Mouse (Mus musculus): Measurements from ENCODE around the gene Acvr2b. TPM values are rescaled to one million over a fixed set of nuclear protein-coding genes. Genes with fewer than 3 reads are reported as not detected.

The Acvr2b gene
- polyA plus RNA-seq, 1 experiment from 2014 or later = 66.2 TPM

- H3K4me1 ChIP-seq (replicated peaks) = peaks cover 43% of the 10 kb centered on the region
- no peak overlapping the region for H3K27ac ChIP-seq
- H3K4me3 ChIP-seq (replicated peaks) = no peak overlapping the region
- 93% methylated on average over 5 of the region's 5 CpGs for WGBS
- H3K9ac ChIP-seq (replicated peaks) = no peak overlapping the region
- no peak for ATAC-seq
- H3K36me3 ChIP-seq = peaks cover 31% of the 10 kb centered on the region
- H3K9me3 ChIP-seq = no peaks in the 10 kb centered on the region
- no peak overlapping the region for H3K4me2 ChIP-seq (replicated peaks)
- H3K27me3 ChIP-seq = no peaks in the 10 kb centered on the region
Measured at GRCm38 (mm10) chr9:119409864-119410263, 7.9 kb downstream of the Acvr2b start.

DNA sequence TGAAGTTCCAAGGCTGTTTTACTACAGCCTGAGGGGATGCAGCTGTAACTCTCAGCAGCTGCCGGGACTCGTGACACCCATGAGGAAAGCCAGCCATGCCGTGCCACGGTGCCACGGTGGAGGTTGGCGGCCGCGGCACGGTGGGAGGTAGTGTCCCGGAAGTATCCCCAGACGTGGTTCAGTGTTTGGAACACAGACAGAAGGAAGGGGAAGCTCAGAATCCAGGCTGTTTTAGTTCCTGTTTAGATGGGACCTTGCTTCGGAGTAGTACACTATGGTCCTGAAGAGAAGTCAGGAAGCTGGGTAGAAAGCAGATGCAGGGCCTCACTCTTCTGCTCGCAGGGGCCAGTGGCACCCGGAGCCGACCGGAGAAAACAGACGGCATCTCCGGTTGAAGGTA, 16.1 kb downstream of the Acvr2b start:
- WGBS = 91% methylated on average over 18 of the region's 18 CpGs
- Histone ChIP-seq H3K4me1 (replicated peaks) (peaks cover 52% of the 10 kb centered on the region), H3K4me3 (replicated peaks) (no peak overlapping the region), H3K27ac (peak overlapping the region; percentile 30; the same call in 1 of the 2 replicates), H3K27me3 (no peaks in the 10 kb centered on the region), H3K36me3 (0 out of 2 replicates have a peak, but pooled peaks cover 2% of the 10 kb centered on the region), H3K4me2 (replicated peaks) (no peak overlapping the region), H3K9me3 (no peaks in the 10 kb centered on the region), H3K9ac (replicated peaks) (no peak overlapping the region; the same call in 1 of the 2 replicates)
- ATAC-seq = no peak

- Histone ChIP-seq H3K36me3 (0 out of 2 replicates have a peak, but pooled peaks cover 5% of the 10 kb centered on the region), H3K27ac (0 out of 2 replicates have a peak overlapping the region, but pooled peaks have one; percentile 14), H3K4me1 (replicated peaks) (peaks cover 63% of the 10 kb centered on the region)
Measured at GRCm38 (mm10) chr9:119419852-119420438, 18.0 kb downstream of the Acvr2b start.

GRCm38 (mm10) chr9:119425217-119425975, 23.5 kb downstream of the Acvr2b start:
- H3K4me2 ChIP-seq (replicated peaks) = no peak overlapping the region
- H3K36me3 ChIP-seq = peaks cover 36% of the 10 kb centered on the region
- no peak overlapping the region for H3K27ac ChIP-seq
- peaks cover 47% of the 10 kb centered on the region for H3K4me1 ChIP-seq (replicated peaks)
- H3K9ac ChIP-seq (replicated peaks) = no peak overlapping the region
- no peaks in the 10 kb centered on the region for H3K9me3 ChIP-seq
- peak; percentile 22; the same call in 1 of the 2 replicates for ATAC-seq
- H3K27me3 ChIP-seq = no peaks in the 10 kb centered on the region
- H3K4me3 ChIP-seq (replicated peaks) = no peak overlapping the region
- 70% methylated on average over 7 of the region's 7 CpGs for WGBS

More at GRCm38 (mm10) chr9:119419852-119420438, 18.0 kb downstream of the Acvr2b start:
- Histone ChIP-seq H3K9me3 (no peaks in the 10 kb centered on the region), H3K4me3 (replicated peaks) (no peak overlapping the region), H3K27me3 (no peaks in the 10 kb centered on the region), H3K4me2 (replicated peaks) (no peak overlapping the region), H3K9ac (replicated peaks) (no peak overlapping the region)
- ATAC-seq = no peak
- WGBS = 80% methylated on average over 12 of the region's 12 CpGs

DNA sequence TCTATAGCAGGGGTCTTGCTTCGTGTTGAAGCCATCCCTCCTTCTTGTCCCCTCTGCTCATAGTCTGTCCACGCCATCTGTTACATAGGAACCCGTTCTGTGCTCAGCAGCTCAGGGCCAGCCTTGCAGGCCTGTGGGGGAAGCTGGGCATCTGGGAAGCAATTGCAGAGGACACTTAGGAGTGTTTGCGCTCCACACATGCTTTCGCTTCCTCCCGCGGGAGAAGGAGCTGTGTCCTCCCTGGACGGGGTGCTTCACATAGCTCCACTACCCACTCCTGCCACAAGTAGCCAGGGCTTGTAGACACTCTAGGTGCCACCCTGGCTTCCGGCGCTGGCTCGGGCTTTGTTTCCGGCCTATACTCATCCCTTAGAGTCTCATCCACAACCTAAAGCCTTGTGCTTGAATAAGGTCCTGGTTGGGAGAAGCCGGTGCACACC, 24.1 kb downstream of the Acvr2b start:
- ATAC-seq = no peak
- no peak overlapping the region for H3K4me3 ChIP-seq (replicated peaks)
- H3K9me3 ChIP-seq = no peaks in the 10 kb centered on the region
- H3K4me2 ChIP-seq (replicated peaks) = no peak overlapping the region
- H3K27me3 ChIP-seq = no peaks in the 10 kb centered on the region
- no peak overlapping the region for H3K27ac ChIP-seq
- WGBS = 90% methylated on average over 13 of the region's 13 CpGs
- no peak overlapping the region for H3K9ac ChIP-seq (replicated peaks)
- peaks cover 39% of the 10 kb centered on the region for H3K36me3 ChIP-seq
- peaks cover 41% of the 10 kb centered on the region for H3K4me1 ChIP-seq (replicated peaks)

GRCm38 (mm10) chr9:119426483-119426882, 24.6 kb downstream of the Acvr2b start:
- H3K4me3 ChIP-seq (replicated peaks) = no peak overlapping the region
- ATAC-seq = no peak
- peaks cover 40% of the 10 kb centered on the region for H3K4me1 ChIP-seq (replicated peaks)
- no peak overlapping the region for H3K9ac ChIP-seq (replicated peaks)
- no peaks in the 10 kb centered on the region for H3K9me3 ChIP-seq
- no peak overlapping the region for H3K4me2 ChIP-seq (replicated peaks)
- WGBS = 83% methylated on average over 7 of the region's 7 CpGs
- no peaks in the 10 kb centered on the region for H3K27me3 ChIP-seq
- no peak overlapping the region for H3K27ac ChIP-seq
- peaks cover 44% of the 10 kb centered on the region for H3K36me3 ChIP-seq

- no peak overlapping the region for H3K4me3 ChIP-seq (replicated peaks)
- H3K4me2 ChIP-seq (replicated peaks) = no peak overlapping the region
- ATAC-seq = peak; percentile 66
- no peak overlapping the region for H3K9ac ChIP-seq (replicated peaks)
- peaks cover 73% of the 10 kb centered on the region for H3K36me3 ChIP-seq
- WGBS = 56% methylated on average over 7 of the region's 7 CpGs
- no peaks in the 10 kb centered on the region for H3K9me3 ChIP-seq
- H3K4me1 ChIP-seq (replicated peaks) = peaks cover 17% of the 10 kb centered on the region
- no peak overlapping the region for H3K27ac ChIP-seq
- H3K27me3 ChIP-seq = no peaks in the 10 kb centered on the region
Measured at GRCm38 (mm10) chr9:119430311-119430710, 28.4 kb downstream of the Acvr2b start.

DNA sequence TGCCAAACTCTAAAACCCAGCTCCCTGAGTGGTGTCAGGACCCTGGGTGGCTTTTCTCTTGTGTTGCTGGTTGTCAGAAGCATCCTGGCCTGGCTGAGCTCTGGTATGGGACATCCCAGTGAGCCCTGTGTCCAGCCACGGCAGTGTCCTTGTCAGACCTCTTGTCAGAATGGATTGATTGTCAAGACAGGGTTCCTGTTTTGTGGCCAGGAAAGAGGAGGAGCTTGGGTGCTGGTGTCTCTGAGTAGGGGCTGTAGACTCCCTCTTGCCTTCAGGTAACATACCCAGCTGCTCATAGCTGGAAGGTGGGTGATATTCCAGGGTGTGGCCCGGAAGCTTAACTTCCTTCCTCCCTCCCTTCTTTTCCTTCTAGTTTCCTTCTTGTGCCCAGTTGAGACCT, 33.9 kb downstream of the Acvr2b start:
- Histone ChIP-seq H3K4me3 (replicated peaks) (no peak overlapping the region), H3K9ac (replicated peaks) (no peak overlapping the region), H3K27me3 (no peaks in the 10 kb centered on the region), H3K27ac (no peak overlapping the region), H3K9me3 (no peaks in the 10 kb centered on the region), H3K4me2 (replicated peaks) (no peak overlapping the region), H3K36me3 (peaks cover 84% of the 10 kb centered on the region), H3K4me1 (replicated peaks) (no peaks in the 10 kb centered on the region)
- no peak for ATAC-seq
- WGBS = 92% methylated on average over 2 of the region's 2 CpGs

DNA sequence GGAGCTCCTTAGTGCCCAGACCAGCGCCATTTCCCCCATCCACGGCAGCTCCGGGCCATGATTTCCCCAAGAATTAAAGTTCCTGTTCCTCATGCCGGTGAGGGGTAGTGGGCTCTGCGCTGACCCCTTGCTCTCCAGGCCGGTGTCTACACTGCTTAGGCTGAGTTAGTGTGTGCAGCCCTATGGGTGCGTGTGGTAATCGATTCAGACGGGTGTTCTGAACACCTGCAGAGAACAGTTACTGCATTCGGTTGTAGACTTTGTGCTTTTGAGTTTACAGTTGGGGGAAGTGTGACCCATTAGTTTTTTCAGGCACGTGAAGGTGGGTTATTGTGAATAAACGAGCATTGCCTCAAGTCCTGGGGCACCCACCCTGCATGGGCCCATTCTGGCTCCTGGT, 36.1 kb downstream of the Acvr2b start:
- Histone ChIP-seq H3K4me3 (replicated peaks) (no peak overlapping the region), H3K27ac (no peak overlapping the region), H3K36me3 (peaks cover 70% of the 10 kb centered on the region), H3K9me3 (no peaks in the 10 kb centered on the region), H3K27me3 (no peaks in the 10 kb centered on the region), H3K4me1 (replicated peaks) (no peaks in the 10 kb centered on the region), H3K4me2 (replicated peaks) (no peak overlapping the region), H3K9ac (replicated peaks) (no peak overlapping the region)
- ATAC-seq = no peak
- 91% methylated on average over 12 of the region's 12 CpGs for WGBS

GRCm38 (mm10) chr9:119438498-119439000, 36.6 kb downstream of the Acvr2b start:
- Histone ChIP-seq H3K27me3 (no peaks in the 10 kb centered on the region), H3K9me3 (no peaks in the 10 kb centered on the region), H3K27ac (no peak overlapping the region), H3K4me3 (replicated peaks) (no peak overlapping the region), H3K36me3 (peaks cover 65% of the 10 kb centered on the region), H3K4me2 (replicated peaks) (no peak overlapping the region), H3K4me1 (replicated peaks) (no peaks in the 10 kb centered on the region), H3K9ac (replicated peaks) (no peak overlapping the region)
- ATAC-seq = no peak
- WGBS = 94% methylated on average over 9 of the region's 9 CpGs

DNA sequence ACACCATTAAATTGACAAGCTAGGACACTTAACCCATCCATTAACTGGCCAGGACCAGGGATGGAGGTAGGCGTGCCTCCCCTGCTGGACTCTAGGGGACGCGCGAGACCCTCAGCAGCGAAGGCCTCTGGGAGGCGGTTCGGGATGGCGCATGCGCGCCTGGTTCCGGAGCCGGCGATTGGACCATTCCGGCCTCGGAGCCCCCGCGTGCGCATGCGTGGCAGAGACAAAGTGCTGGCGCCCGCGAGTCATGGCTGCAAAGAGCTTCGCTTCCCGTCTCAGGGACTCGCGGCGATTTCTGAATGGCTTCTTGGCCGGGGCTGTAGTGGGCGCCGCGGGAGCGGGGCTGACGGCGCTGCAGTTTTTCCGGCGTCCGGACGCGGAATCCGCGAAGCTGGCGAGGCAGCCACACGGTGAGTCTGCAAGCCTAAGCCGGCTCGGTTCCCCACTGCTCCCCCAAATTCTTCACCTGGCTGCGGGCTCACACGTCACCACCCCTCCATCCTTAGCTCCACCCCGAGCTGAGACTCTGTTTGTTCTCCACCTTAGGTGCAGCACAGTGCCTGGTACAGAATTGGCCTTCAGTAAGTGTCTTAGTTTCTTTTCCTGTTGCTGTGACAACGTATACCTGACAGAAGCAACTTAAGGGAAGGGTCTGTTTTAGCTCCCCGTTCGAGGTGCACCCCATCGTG, 43.0 kb downstream of the Acvr2b start, which contains the start of gene Exog:
Exog (plus strand) TSS at position 206 of the 692 bp plus-strand sequence.
- Histone ChIP-seq H3K4me2 (replicated peaks) (peak within 1 kb of the TSS; percentile 90), H3K4me1 (replicated peaks) (peaks cover 14% of the 10 kb centered on the region), H3K9me3 (no peaks in the 10 kb centered on the region), H3K9ac (replicated peaks) (peak within 1 kb of the TSS; percentile 86), H3K27ac (peak within 1 kb of the TSS; percentile 85), H3K27me3 (no peaks in the 10 kb centered on the region), H3K4me3 (replicated peaks) (peak within 1 kb of the TSS; percentile 72), H3K36me3 (peaks cover 40% of the 10 kb centered on the region)
- ATAC-seq = peak; percentile 96
- 1% methylated on average over 52 of the region's 52 CpGs for WGBS

GRCm38 (mm10) chr9:119445737-119446136, 43.8 kb downstream of the Acvr2b start:
- Histone ChIP-seq H3K4me3 (replicated peaks) (peak overlapping the region; percentile 72), H3K4me1 (replicated peaks) (peaks cover 14% of the 10 kb centered on the region), H3K4me2 (replicated peaks) (peak overlapping the region; percentile 90), H3K9me3 (no peaks in the 10 kb centered on the region), H3K27me3 (no peaks in the 10 kb centered on the region), H3K27ac (no peak overlapping the region), H3K36me3 (peaks cover 44% of the 10 kb centered on the region), H3K9ac (replicated peaks) (peak overlapping the region; percentile 86)
- 41% methylated on average over 6 of the region's 6 CpGs for WGBS
- no peak for ATAC-seq

Data from midbrain, embryonic 13.5 days (tissue).